ENCODE assay signal across 8 mouse cellular contexts in the genomic region with DNA sequence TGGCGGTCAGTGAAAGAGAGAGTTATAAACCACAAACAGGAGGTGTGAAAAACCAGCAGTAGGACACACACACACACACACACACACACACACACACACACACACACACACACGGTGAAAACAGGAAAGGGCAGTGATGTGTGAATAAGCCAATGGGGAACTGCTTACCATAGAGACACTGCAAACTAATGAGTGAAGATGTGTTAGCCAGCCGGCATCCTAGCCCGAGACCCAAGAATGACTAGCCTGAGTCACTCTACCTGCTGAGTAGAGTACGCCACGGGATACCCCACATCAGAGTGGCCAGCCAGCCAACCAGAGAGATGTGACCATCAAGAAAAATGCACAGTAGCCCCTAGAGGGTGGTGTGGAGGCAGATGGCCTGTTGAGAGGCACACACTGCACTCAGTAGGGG. TPM values are rescaled to one million over a fixed set of nuclear protein-coding genes. Genes with fewer than 3 reads are reported as not detected.
DNase-seq lines count a peak whose midpoint lies in the region; ATAC-seq and TF ChIP-seq lines count a peak whose summit lies in the region.

No protein-coding gene starts in this region.

- DNase-seq in cerebellum, postnatal 4 days (ENCODE audit: low spot score in 2 of 2) = no peak
- DNase-seq in testis, postnatal 10 days (ENCODE audit: low spot score) = no peak
- DNase-seq in limb, embryonic 10.5 days (ENCODE audit: low spot score) = no peak
- peak; percentile 58 for DNase-seq in retina, postnatal 1 day
- DNase-seq in left cerebral cortex, postnatal 36 days (ENCODE audit: low spot score in 2 of 2) = no peak
- no peak for DNase-seq in T-cell, adult 2 months (ENCODE audit: low spot score)

- TF ChIP-seq CTCF in testis, adult 2 months (IDR thresholded peaks at IDR 0.05; ENCODE audit: control insufficient read depth, insufficient read depth, insufficient replicate concordance, low read depth, low read length) = no peak

- intact Hi-C loops in left cerebral cortex, postnatal 36 days (cut with DNase I) = no loop called here

- H3K36me3 ChIP-seq in testis, adult 2 months (ENCODE audit: control insufficient read depth, insufficient read depth, low read length) = no peaks in the 10 kb centered on the region
- H3K36me3 ChIP-seq in limb, embryonic 10.5 days = no peaks in the 10 kb centered on the region

- no peak overlapping the region for H3K27ac ChIP-seq in testis, adult 2 months (ENCODE audit: control insufficient read depth, insufficient read depth, low read depth, low read length)
- no peak overlapping the region for H3K27ac ChIP-seq in limb, embryonic 10.5 days

- ATAC-seq in cerebellum, adult (ENCODE audit: insufficient number of reproducible peaks, low FRiP score, low TSS enrichment) = 0 out of 2 replicates have a peak, but pooled peaks have one; percentile 26

- H3K9me3 ChIP-seq in limb, embryonic 10.5 days (replicated peaks) = no peaks in the 10 kb centered on the region

- no peak for TF ChIP-seq POLR2A in testis, adult 2 months (IDR thresholded peaks at IDR 0.05; ENCODE audit: control insufficient read depth, low read depth, low read length)

- 14% methylated on average over 6 of the region's 6 CpGs for WGBS in limb, embryonic 10.5 days

- peaks cover 19% of the 10 kb centered on the region for H3K4me1 ChIP-seq in testis, adult 2 months (ENCODE audit: control insufficient read depth, insufficient read depth, low read length)
- H3K4me1 ChIP-seq in limb, embryonic 10.5 days = peaks cover 24% of the 10 kb centered on the region

- no peaks in the 10 kb centered on the region for H3K27me3 ChIP-seq in testis, adult 2 months (ENCODE audit: control insufficient read depth, insufficient read depth, low read length)
- peaks cover 97% of the 10 kb centered on the region for H3K27me3 ChIP-seq in limb, embryonic 10.5 days (ENCODE audit: low read depth, poor library complexity, severe bottlenecking)

- H3K4me3 ChIP-seq in testis, adult 2 months (ENCODE audit: control insufficient read depth, low read depth, low read length) = peak overlapping the region; percentile 52
- peak overlapping the region; percentile 46 for H3K4me3 ChIP-seq in limb, embryonic 10.5 days

RNA-seq across cellular contexts. Expression of a gene that starts 3.0 kb away (rescaled TPM):
- 80.7 and 92.4 TPM in 2 replicates for polyA plus RNA-seq in testis, adult 2 months (2012; rRNA removed)
- polyA plus RNA-seq in limb, embryonic 10.5 days (2016; fragmentation: Nextera tagmentation; extraction: Ambion mirVana) = 0.09 and 0.34 TPM in 2 replicates
- 100 to 1,000 TPM; 126 to 139 TPM for total RNA-seq in left cerebral cortex, postnatal 36 days (2021)

RNA-seq across cellular contexts. Expression of a gene that starts 12.0 kb away (rescaled TPM):
- 8.7 and 9.4 TPM in 2 replicates for polyA plus RNA-seq in testis, adult 2 months (2012; rRNA removed)
- 70.1 and 78.6 TPM in 2 replicates for polyA plus RNA-seq in limb, embryonic 10.5 days (2016; fragmentation: Nextera tagmentation; extraction: Ambion mirVana)
- total RNA-seq in left cerebral cortex, postnatal 36 days (2021) = 1 to 10 TPM; 3.5 to 5.4 TPM

RNA-seq across cellular contexts. Expression of a gene that starts 46.2 kb away (rescaled TPM):
- 1.3 and 1.5 TPM in 2 replicates for polyA plus RNA-seq in testis, adult 2 months (2012; rRNA removed)
- not detected in 2 replicates for polyA plus RNA-seq in limb, embryonic 10.5 days (2016; fragmentation: Nextera tagmentation; extraction: Ambion mirVana)
- total RNA-seq in left cerebral cortex, postnatal 36 days (2021) = under 1 TPM in 1 of 2 experiments, not detected in 1; 0.20 TPM

RNA-seq across cellular contexts. Expression of a gene that starts 55.7 kb away (rescaled TPM):
- 7.4 and 8.5 TPM in 2 replicates for polyA plus RNA-seq in testis, adult 2 months (2012; rRNA removed)
- polyA plus RNA-seq in limb, embryonic 10.5 days (2016; fragmentation: Nextera tagmentation; extraction: Ambion mirVana) = 0.21 and 0.44 TPM in 2 replicates
- total RNA-seq in left cerebral cortex, postnatal 36 days (2021) = 1 to 10 TPM; 1.7 to 6.5 TPM

Comparison
In these comparisons a context has a peak if more than half of its experiments do, and no peak if none do; other contexts are left out.
1. RNA of a gene that starts 3.0 kb away (polyA plus RNA-seq): 80.7 to 92.4 TPM in testis, adult 2 months; 0.09 to 0.34 TPM in limb, embryonic 10.5 days; every median in the first group is over 10 times any median in the second.